Mouse (Mus musculus) heart, adult 2 months (tissue): ENCODE measurements around the gene Inafm1.

Experiments
- CTCF ChIP-seq: fragments of 200-600 bp; IDR thresholded peaks from 2 replicates; pipeline ENCODE4 v1.8.1; 2022; ENCODE audit warnings: antibody characterized with exemption, mild to moderate bottlenecking, moderate library complexity
- POLR2A ChIP-seq: fragments of 200-500 bp; IDR thresholded peaks from 2 replicates; pipeline ENCODE4 v1.6.1; 2011; ENCODE audit warnings: mild to moderate bottlenecking, low read depth, low read length, control low read depth; ENCODE audit not compliant: insufficient read depth

DNA sequence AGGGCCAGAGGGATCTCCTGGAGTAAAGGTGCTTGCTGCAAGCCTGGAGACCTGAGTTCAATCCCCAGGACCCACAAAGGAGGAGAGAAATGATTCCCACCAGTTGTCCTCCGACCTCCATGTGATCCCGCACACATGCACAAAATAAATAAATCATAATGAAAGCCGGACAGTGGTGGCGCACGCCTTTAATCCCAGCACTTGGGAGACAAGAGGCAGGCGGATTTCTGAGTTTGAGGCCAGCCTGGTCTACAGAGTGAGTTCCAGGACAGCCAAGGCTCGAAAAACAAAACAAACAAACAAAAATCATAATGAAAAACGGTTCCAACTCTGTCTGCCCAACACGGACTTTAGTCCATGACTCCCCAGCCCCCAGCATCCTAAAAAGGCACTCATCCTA, 11.5 kb upstream of the Inafm1 start:
- TF ChIP-seq CTCF (no peak), POLR2A (no peak)
